Comparison of ENCODE assay signal across 1 mouse cellular context in the genomic region with DNA sequence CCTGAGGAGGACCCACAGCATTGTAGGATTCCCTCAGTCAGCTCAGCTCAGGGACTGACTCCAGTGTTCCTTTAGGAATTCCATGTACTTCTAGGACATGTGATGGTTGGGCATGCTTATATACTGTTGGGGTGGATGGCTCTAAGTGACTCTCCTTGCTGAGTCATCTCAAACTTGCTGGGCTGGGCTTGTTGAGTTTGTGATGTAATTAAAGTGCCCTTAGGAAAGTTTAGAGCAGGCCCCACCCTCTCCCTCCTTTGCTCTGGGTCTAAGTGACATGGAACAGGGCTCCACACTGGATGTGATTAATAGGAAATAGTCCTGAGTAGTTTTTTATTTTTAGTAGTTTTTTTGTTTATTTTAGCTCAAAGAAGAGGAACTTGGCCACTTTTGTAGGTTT.
A peak's percentile ranks its signal among the peaks of the same experiment; 100 is the strongest.
TF ChIP-seq lines count a peak whose summit lies in the region.

No protein-coding gene starts in this region.

TF ChIP-seq in CH12.LX, 34 proteins besides CTCF, POLR2A, EP300 and RAD21 (continued from another document):
- TF ChIP-seq TBP (conservative IDR thresholded peaks at IDR 0.05; ENCODE audit: low read depth, low read length) (no peak), RCOR1 (conservative IDR thresholded peaks at IDR 0.05; ENCODE audit: low read depth, low read length) (0 out of 2 replicates have a peak, but pooled peaks have one; percentile 19), ZMIZ1 (IDR thresholded peaks at IDR 0.05; ENCODE audit: low read depth, low read length) (no peak), POLR2AphosphoS2 (IDR thresholded peaks at IDR 0.05; ENCODE audit: low read depth, low read length) (no peak), ETS1 (conservative IDR thresholded peaks at IDR 0.05; ENCODE audit: low read depth, low read length) (peak; percentile 53), JUND (conservative IDR thresholded peaks at IDR 0.05; ENCODE audit: low read depth, low read length) (peak; percentile 62; the same call in 1 of the 2 replicates), ZKSCAN1 (IDR thresholded peaks at IDR 0.05; ENCODE audit: borderline replicate concordance, low read depth, low read length) (no peak), MEF2A (IDR thresholded peaks at IDR 0.05; ENCODE audit: borderline replicate concordance, low read depth, low read length) (peak; percentile 28; the same call in 1 of the 2 replicates), TCF12 (IDR thresholded peaks at IDR 0.05; ENCODE audit: low read depth, low read length) (no peak), MXI1 (IDR thresholded peaks at IDR 0.05; ENCODE audit: low read depth, low read length) (no peak), ZNF384 (IDR thresholded peaks at IDR 0.05; ENCODE audit: low read depth, low read length) (no peak), MAX (IDR thresholded peaks at IDR 0.05; ENCODE audit: low read length) (no peak), HCFC1 (IDR thresholded peaks at IDR 0.05; ENCODE audit: low read depth, low read length) (no peak), SIN3A (IDR thresholded peaks at IDR 0.05; ENCODE audit: low read length) (no peak), NRF1 (IDR thresholded peaks at IDR 0.05; ENCODE audit: low read depth, low read length) (no peak), USF2 (conservative IDR thresholded peaks at IDR 0.05; ENCODE audit: low read depth, low read length) (no peak), SMC3 (IDR thresholded peaks at IDR 0.05; ENCODE audit: low read depth, low read length) (no peak), IRF4 (IDR thresholded peaks at IDR 0.05; ENCODE audit: low read depth, low read length) (peak; percentile 85), JUN (IDR thresholded peaks at IDR 0.05; ENCODE audit: insufficient read depth, low read depth, low read length) (peak; percentile 37), MYC (IDR thresholded peaks at IDR 0.05; ENCODE audit: low read depth, low read length) (0 out of 2 replicates have a peak, but pooled peaks have one; percentile 48), ZC3H11A (IDR thresholded peaks at IDR 0.05; ENCODE audit: low read depth, low read length) (no peak), KAT2A (IDR thresholded peaks at IDR 0.05; ENCODE audit: insufficient replicate concordance, low read length) (no peak), MAFK (IDR thresholded peaks at IDR 0.05; ENCODE audit: insufficient replicate concordance, low read length) (peak; percentile 84), GABPA (IDR thresholded peaks at IDR 0.05; ENCODE audit: insufficient replicate concordance, low read depth, low read length) (no peak), CHD1 (IDR thresholded peaks at IDR 0.05; ENCODE audit: low read depth, low read length) (no peak), CHD2 (IDR thresholded peaks at IDR 0.05; ENCODE audit: low read length) (no peak), BHLHE40 (IDR thresholded peaks at IDR 0.05; ENCODE audit: low read depth, low read length) (0 out of 2 replicates have a peak, but pooled peaks have one; percentile 39), PAX5 (IDR thresholded peaks at IDR 0.05; ENCODE audit: low read length) (no peak)
